Mouse (Mus musculus): ENCODE results near the gene Ttc41.

DNA sequence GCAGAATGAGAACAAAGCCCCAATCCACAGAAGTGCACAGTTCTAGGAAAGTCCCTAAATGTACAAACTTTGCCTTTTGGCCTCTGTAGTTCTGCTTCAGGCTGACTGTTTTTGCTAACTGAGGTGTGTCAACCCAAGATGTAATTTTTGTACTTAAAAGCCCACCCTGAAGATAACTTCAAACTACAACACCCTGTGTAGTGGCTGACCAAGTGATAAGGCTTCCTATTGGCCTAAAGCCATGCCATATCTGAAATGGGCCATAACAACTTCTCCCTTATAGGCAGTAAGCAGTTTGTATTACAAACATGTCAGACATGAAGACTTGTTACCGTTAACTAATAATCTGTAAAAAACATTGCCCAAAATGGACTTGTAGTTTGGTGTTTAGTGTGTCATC, 52.1 kb downstream of the Ttc41 start:
- TF ChIP-seq POLR2A (IDR thresholded peaks at IDR 0.05; ENCODE audit: insufficient read depth, low read length) (no peak), CTCF (IDR thresholded peaks at IDR 0.05; ENCODE audit: low read depth, low read length) (no peak), EP300 (IDR thresholded peaks at IDR 0.05; ENCODE audit: insufficient read depth, low read depth, low read length) (no peak)

All from ES-Bruce4 (cell line).